Mouse (Mus musculus) testis, adult 2 months (tissue): ENCODE results near the gene U2af1l4.

Source experiments
- CTCF ChIP-seq: fragments of 200-500 bp; IDR thresholded peaks from 2 replicates; pipeline ENCODE4 v1.5.1; 2012; ENCODE audit warnings: low read depth, mild to moderate bottlenecking, inconsistent platforms, low read length, moderate library complexity; ENCODE audit not compliant: control insufficient read depth, insufficient read depth, insufficient replicate concordance
- POLR2A ChIP-seq: fragments of 200-500 bp; IDR thresholded peaks from 2 replicates; pipeline ENCODE4 v1.6.1; 2012; ENCODE audit warnings: low read depth, mild to moderate bottlenecking, inconsistent platforms, low read length, moderate library complexity; ENCODE audit not compliant: control insufficient read depth

DNA sequence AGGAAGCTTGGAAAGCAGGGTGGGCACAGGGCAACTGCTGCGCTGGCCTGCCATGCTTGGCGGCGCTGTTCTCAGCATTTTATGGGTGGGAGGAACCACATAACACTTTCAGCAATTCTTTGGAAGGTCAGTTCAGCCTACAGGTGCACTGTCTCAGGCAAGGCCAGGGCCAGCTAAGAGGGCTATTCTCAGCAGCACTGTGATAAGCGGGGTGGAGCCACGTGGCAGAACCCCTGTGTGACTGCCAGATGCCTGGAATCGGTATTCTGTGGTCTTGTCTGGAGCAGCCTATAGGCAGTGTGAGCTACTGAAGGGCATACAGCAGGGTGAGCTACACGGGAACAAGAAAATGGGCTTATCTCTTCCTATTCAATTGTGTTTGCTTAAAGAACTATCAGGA is 46.9 kb downstream of the U2af1l4 start:
- TF ChIP-seq CTCF = no peak
- TF ChIP-seq POLR2A = no peak
